Mouse (Mus musculus): Measurements from ENCODE around the gene Rgs3.
"Not testable (repeated sequence)": the region's sequence is repeated elsewhere in the genome, so short reads cannot be mapped to it uniquely, and the experiment has no call there.

The Rgs3 gene

DNA sequence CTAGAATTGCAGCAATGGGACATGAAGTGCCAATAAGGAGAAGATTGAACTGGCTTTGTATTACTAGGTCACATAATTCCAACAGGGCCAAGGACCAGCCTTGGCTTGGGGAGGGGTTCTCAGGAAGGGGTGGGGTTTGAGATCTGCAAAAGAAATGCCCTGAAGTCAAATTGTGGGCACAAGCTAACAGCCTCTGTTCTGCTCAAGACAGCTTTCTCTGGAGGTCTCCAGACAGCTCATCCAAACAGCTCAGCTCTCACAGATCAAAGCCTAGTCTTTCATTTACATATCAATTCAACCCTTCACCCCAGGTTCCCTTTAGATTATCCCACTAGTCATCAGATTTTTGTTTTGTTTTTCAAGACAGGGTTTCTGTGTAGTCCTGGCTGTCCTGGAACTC lies 14.8 kb upstream of the Rgs3 start:
- no peak for DNase-seq (ENCODE audit: low spot score in 2 of 2)

- DNase-seq (ENCODE audit: low spot score in 2 of 2) = no peak
Observed at GRCm38 (mm10) chr4:62551966-62552365, 7.7 kb upstream of the Rgs3 start.

DNA sequence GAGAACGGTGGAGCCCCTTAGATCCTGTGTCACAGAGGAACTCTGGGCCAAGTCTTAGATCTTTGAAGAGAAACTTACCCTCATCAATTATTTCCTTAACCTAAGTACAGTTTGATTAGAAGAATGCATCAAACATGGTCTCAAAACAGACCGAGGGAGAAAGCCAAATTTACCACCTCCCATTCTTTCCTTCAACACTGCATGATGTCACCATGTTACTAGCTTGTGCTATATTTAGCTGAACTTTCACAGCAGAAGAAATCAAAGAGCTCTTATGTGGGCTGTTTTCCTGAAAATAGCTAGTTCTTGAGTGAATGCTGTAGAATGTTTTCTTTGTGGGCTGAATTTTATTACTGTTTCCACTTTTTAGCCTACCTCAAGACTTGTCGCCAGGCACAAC lies 2.2 kb upstream of the Rgs3 start:
- no peak for DNase-seq (ENCODE audit: low spot score in 2 of 2)

- DNase-seq (ENCODE audit: low spot score in 2 of 2) = peak; percentile 50 to 78
Observed at GRCm38 (mm10) chr4:62560963-62561629, 1.4 kb downstream of the Rgs3 start.

DNA sequence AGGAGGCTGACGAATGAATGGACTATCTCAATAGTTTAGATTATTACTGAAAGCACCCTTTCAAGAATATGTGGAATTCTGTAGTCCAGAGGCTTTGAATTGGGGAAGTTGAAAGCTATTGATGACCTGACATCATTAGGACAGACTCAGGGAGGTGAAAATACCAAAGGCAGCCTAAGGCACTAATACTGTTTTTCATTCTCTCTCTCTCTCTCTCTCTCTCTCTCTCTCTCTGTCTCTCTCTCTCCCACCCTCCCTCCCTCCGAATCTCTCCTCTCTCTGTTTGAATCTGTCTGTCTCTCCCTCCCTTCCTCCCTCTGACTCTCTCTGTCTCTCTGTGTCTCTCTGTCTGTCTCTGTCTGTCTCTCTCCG lies 2.0 kb downstream of the Rgs3 start:
- DNase-seq (ENCODE audit: low spot score in 2 of 2) = no peak

GRCm38 (mm10) chr4:62562006-62562405 lies 2.4 kb downstream of the Rgs3 start:
- no peak for DNase-seq (ENCODE audit: low spot score in 2 of 2)

DNA sequence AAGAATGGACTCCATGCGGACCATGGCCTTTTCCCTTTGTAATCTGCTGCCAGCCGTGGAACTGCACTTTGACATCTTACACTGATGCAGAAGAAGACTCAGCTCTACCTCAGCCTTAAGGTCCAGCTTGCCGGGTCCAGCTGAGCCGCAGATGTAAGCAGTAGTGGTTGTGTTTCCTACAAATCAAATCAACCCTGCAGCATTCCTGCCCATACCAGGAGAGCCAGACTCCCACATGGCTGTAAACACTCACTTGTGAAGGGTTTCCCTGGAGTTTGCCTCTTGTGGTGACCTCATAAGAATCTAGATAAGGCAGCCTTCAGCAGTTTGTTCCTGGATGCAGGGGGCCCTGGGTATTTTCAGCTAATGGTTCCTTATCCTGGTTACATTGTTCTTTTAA lies 6.9 kb downstream of the Rgs3 start:
- no peak for DNase-seq (ENCODE audit: low spot score in 2 of 2)

GRCm38 (mm10) chr4:62567696-62568095 lies 8.0 kb downstream of the Rgs3 start:
- no peak for DNase-seq (ENCODE audit: low spot score in 2 of 2)

DNA sequence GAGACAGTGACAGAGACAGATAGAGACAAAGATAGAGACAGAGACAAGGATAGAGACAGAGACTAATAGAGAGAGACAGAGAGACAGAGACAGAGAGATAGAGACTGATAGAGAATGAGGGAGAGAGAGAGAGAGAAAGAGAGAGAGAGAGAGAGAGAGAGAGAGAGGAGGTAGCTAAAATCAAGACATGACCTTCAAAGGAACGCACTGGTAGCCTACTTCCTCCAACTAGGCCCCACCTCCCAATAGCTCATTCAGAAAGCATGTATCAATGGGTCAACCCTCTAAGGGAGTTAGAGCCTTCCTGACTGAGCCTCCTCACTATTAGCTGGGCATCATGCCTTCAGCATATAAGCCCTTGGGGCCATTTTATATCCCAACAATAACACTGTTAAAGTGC lies 8.7 kb downstream of the Rgs3 start:
- no peak for DNase-seq (ENCODE audit: low spot score in 2 of 2)

GRCm38 (mm10) chr4:62569603-62570002 lies 10.0 kb downstream of the Rgs3 start:
- DNase-seq (ENCODE audit: low spot score in 2 of 2) = no peak

GRCm38 (mm10) chr4:62570029-62570428 lies 10.4 kb downstream of the Rgs3 start:
- no peak for DNase-seq (ENCODE audit: low spot score in 2 of 2)

DNA sequence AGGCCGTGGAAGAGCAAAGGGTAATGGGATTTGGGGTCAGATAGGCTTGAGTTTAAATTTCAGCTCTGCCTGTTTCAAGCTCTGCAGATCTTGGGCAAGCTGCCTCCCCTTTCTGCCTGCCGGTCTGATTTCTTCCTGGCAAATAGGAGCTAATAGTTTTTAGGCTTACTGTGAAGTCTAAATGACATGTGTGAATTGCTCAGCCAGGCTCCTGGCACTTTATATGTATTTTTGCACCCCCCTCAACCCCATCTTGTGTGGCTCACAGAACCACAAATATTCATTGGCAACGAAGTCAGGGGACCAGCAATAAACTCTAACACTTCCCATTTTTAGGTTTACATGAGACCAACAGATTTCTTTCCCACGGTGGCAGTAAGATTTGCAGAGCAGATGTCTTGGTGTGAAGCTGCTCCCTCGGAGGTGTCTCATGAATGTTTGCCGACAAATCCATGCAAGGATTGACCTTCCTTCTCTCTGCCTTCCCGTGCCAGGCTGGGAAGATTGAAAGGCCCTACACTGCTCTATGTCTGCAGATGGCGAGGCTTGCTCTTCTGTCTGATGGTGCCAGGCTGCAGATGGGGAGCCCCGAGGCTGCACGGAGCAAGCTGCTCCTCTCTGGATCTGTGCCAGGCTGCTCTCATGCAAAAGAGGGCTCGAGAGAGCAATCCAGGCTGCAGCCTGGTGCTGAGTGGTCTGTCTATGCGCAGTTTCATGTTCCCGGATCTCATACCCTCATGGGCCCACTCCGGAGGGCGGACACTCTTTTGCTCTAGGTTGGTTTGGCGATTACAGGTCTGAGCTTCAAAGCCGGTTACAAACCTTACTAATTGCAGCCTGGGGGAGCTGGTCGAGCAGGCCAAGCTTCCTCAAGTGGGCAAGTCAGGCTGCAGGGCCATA lies 23.0 kb downstream of the Rgs3 start:
- DNase-seq (ENCODE audit: low spot score in 2 of 2) = peak in 1 of 2 experiments; percentile 40

- peak; percentile 19 to 40 for DNase-seq (ENCODE audit: low spot score in 2 of 2)
Observed at GRCm38 (mm10) chr4:62583265-62584092, 23.8 kb downstream of the Rgs3 start.

DNA sequence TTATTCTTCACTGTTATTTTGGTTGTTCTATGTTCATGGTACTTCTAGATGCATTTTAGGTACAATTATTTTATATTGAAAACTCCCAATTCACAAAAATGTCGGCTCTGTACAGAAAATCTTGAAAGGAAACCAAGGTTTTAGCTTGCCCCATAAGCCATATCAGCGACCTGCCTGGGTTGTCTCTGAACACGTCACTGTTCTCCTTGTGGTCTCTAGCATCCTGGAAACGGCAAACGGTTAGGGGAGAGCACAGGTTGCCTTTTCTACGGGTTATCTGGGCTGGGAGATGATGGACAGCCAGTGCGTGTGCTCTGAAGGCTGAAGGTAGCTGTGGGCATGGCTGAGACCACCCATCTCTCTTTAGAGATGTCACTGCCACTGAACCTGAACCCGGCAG lies 27.4 kb downstream of the Rgs3 start:
- DNase-seq (ENCODE audit: low spot score in 2 of 2) = no peak

- DNase-seq (ENCODE audit: low spot score in 2 of 2) = no peak
Observed at GRCm38 (mm10) chr4:62590878-62591277, 31.2 kb downstream of the Rgs3 start.

GRCm38 (mm10) chr4:62591326-62591725 lies 31.7 kb downstream of the Rgs3 start:
- no peak for DNase-seq (ENCODE audit: low spot score in 2 of 2)

DNA sequence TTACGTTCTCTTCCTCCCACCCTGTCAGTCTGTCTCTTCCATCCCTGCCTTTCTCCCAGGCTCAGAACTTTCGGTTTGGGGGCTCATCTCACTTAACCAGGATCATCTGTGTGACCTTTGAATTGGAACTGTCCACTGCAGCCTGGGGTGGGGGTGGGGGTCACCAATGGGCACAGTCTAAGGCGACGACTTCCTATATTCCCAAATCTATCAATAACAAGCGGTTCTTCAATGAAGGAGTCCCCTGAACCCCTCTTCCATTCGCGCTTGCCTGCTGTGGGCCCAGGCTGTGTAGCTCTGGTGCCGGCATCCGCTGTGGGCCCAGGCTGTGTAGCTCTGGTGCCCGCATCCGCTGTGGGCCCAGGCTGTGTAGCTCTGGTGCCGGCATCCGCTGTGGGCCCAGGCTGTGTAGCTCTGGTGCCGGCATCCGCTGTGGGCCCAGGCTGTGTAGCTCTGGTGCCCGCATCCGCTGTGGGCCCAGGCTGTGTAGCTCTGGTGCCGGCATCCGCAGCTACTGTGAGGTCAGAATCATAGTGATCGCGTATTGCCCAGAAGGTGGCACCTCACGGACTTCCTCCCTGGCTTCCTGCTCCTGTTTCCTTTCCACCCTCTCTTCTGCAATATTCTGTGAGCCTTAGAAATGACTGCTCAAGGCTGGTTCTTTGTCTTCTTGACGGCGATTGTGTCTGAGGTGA lies 34.0 kb downstream of the Rgs3 start:
- DNase-seq (ENCODE audit: low spot score in 2 of 2) = not testable (repeated sequence)

DNA sequence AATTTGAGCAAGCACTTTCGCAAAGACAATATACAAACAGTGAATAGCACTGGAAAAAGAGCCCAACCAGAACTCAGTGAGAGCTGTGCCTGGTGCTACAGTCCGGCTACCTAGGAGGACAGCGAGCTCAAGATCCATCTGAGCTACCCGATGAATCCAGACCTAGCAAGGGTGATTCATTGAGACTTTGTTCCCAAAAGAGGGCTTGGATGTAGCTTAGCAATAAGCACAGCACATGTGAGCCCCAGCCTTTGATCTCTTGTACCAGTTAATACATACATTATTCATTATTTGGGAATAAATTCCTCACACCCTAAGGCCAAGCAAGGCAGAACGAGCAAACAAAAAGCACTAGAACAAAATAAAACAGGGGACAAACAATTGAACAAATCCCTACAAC lies 34.8 kb downstream of the Rgs3 start:
- DNase-seq (ENCODE audit: low spot score in 2 of 2) = no peak

DNA sequence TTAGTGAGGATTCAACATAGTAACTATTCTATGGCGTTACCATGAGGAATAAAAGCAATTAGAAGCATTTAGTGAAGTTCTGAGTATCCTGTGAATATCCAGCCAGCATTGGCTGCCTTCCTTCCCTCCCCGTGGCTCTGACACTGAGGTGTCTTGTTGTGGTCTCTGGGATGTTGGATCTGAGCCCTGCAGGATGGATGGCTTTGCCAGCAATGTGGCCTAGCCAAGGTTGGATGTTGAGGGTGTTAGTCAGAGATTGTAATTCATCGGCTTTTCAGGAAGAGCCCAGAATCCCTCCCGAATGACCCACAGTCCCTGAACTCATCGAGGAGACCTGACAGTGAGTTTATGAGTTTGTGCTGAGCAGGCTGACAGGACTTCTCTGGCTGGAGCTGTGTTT lies 36.4 kb downstream of the Rgs3 start:
- DNase-seq (ENCODE audit: low spot score in 2 of 2) = no peak

GRCm38 (mm10) chr4:62600549-62600948 lies 40.9 kb downstream of the Rgs3 start:
- DNase-seq (ENCODE audit: low spot score in 2 of 2) = no peak

DNA sequence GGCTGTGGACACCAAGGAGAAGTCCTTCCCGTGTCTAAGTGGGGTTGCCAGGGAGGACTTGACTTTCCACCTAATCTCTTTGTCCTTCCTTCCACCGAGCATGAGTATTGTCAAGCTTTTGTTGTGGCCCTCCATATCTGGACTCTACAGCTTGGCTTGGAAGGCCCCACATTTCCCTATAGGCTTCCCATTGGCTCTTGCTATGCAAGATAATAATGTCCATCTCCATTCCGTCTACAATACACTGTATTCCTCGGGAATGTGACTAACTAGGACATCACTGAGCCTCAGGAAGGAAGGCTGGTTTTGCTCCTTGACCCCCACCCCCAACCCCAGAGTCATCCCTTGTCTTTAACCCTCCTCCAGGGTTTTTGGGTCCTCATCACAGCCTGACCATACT lies 44.0 kb downstream of the Rgs3 start:
- DNase-seq (ENCODE audit: low spot score in 2 of 2) = no peak

DNA sequence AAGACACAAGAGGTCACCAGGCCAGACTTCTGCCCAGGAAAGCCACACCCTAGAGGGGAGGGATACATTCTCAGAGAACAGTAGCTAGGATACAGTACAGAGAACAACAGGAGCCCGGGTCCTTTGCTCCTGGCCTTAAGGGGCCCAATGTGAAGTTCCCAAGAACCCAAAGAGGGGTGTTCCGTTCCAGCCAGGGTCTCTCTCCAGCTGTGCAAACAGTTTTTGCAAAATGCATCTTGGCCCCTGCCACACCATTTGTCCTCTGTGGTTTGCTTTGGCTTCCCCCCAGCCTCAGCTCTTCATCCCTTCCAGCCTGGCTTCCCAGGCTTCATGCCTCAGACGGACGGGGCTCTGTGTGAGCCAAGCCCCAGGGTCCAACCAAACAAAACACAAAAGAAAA lies 44.4 kb downstream of the Rgs3 start:
- DNase-seq (ENCODE audit: low spot score in 2 of 2) = no peak
